Mouse (Mus musculus): ENCODE data around the gene Setdb2. TPM values are rescaled to one million over a fixed set of nuclear protein-coding genes. Genes with fewer than 3 reads are reported as not detected.

Gene Setdb2
- polyA plus RNA-seq, 1 experiment from 2014 or later, result 13.4 TPM

DNA sequence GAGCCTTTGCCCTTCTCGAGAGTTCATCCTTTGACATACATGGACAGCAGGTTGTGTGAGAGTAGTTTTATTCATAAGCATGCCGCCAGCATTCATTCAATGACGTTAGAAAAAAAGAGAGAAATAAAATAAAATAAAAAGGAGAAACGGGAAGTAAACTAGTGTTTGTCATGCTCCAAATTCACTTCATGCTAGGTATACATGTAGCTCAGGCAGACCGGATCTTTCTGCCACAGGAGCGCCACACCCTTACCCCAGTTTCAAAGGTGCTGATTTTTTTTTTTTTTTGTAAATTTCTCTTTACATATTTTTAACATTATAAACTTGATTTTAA is 755 bp upstream of the Setdb2 start:
- H3K9me3 ChIP-seq (ENCODE audit: control insufficient read depth, low read length), result no peaks in the 10 kb centered on the region
- 10% methylated on average over 6 of the region's 6 CpGs for WGBS
- H3K27ac ChIP-seq (ENCODE audit: low read depth, low read length), result peak overlapping the region; percentile 93
- no peaks in the 10 kb centered on the region for H3K36me3 ChIP-seq (ENCODE audit: control insufficient read depth, insufficient read depth, low read length)
- ATAC-seq (replicated peaks; ENCODE audit: low FRiP score) (no peak), DNase-seq (ENCODE audit: low spot score) (no peak)
- H3K9ac ChIP-seq (ENCODE audit: low read depth, low read length), result peak overlapping the region; percentile 92
- peaks cover 7% of the 10 kb centered on the region for H3K4me1 ChIP-seq (replicated peaks; ENCODE audit: control insufficient read depth, insufficient read depth, low read length)
- no peaks in the 10 kb centered on the region for H3K27me3 ChIP-seq (replicated peaks; ENCODE audit: control insufficient read depth, insufficient read depth, low read length)
- peak overlapping the region; percentile 73 for H3K4me2 ChIP-seq
- H3K4me3 ChIP-seq (ENCODE audit: low read depth, low read length), result peak overlapping the region; percentile 89

DNA sequence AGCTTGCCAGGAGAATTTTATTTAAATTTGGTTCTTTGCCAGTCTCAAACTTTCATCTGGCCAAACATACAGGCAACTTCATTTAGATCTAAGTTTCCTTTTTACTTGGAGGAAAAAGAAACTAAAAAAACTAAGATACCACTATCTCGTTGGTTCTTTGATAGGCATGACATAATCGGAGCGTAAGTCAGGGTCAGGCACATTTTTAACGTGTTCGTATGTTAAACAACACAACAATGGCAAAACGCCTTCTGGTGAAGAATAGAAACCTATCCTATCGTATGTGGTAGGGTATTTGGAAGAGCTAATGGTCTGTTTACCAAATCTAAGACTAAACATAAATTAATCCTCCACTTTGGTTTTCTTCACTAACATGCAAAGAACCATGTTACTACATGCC is 645 bp downstream of the Setdb2 start:
- Histone ChIP-seq H3K4me2 (peak overlapping the region; percentile 73), H3K4me1 (replicated peaks; ENCODE audit: control insufficient read depth, insufficient read depth, low read length) (peaks cover 7% of the 10 kb centered on the region), H3K9me3 (ENCODE audit: control insufficient read depth, low read length) (no peaks in the 10 kb centered on the region), H3K27me3 (replicated peaks; ENCODE audit: control insufficient read depth, insufficient read depth, low read length) (no peaks in the 10 kb centered on the region), H3K4me3 (ENCODE audit: low read depth, low read length) (peak overlapping the region; percentile 89), H3K27ac (ENCODE audit: low read depth, low read length) (peak overlapping the region; percentile 76; the same call in 1 of the 2 replicates), H3K36me3 (ENCODE audit: control insufficient read depth, insufficient read depth, low read length) (no peaks in the 10 kb centered on the region; the same call in 1 of the 2 replicates), H3K9ac (ENCODE audit: low read depth, low read length) (peak overlapping the region; percentile 92)
- ATAC-seq (replicated peaks; ENCODE audit: low FRiP score), result no peak
- no peak for DNase-seq (ENCODE audit: low spot score)
- 18% methylated on average over 7 of the region's 7 CpGs for WGBS

DNA sequence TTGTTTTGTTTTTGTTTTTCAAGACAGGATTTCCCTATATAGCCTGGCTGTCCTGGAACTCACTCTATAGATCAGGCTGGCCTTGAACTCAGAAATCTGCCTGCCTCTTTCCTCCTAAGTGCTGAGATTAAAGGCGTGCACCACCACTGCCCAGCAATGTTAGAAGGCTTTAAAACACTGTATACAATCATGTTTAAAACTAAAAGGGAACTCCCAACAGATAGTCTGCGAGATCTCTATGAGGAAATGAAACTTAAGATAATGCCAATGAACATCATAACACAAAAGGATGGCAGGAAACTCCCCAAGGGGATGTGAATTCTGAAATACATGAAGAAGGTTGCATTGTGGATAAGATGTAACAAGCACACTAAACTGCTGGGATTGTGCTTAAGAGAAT is 2.2 kb downstream of the Setdb2 start:
- H3K9me3 ChIP-seq (ENCODE audit: control insufficient read depth, low read length), result no peaks in the 10 kb centered on the region
- no peak overlapping the region for H3K27ac ChIP-seq (ENCODE audit: low read depth, low read length)
- H3K36me3 ChIP-seq (ENCODE audit: control insufficient read depth, insufficient read depth, low read length), result no peaks in the 10 kb centered on the region; the same call in 1 of the 2 replicates
- no peak overlapping the region for H3K4me3 ChIP-seq (ENCODE audit: low read depth, low read length)
- H3K4me2 ChIP-seq, result peak overlapping the region; percentile 73; the same call in 1 of the 2 replicates
- ATAC-seq (replicated peaks; ENCODE audit: low FRiP score), result no peak
- H3K27me3 ChIP-seq (replicated peaks; ENCODE audit: control insufficient read depth, insufficient read depth, low read length), result no peaks in the 10 kb centered on the region
- no peak for DNase-seq (ENCODE audit: low spot score)
- no peak overlapping the region for H3K9ac ChIP-seq (ENCODE audit: low read depth, low read length)
- 66% methylated on average over 2 of the region's 2 CpGs for whole genome bisulfite sequencing
- H3K4me1 ChIP-seq (replicated peaks; ENCODE audit: control insufficient read depth, insufficient read depth, low read length), result peaks cover 7% of the 10 kb centered on the region

DNA sequence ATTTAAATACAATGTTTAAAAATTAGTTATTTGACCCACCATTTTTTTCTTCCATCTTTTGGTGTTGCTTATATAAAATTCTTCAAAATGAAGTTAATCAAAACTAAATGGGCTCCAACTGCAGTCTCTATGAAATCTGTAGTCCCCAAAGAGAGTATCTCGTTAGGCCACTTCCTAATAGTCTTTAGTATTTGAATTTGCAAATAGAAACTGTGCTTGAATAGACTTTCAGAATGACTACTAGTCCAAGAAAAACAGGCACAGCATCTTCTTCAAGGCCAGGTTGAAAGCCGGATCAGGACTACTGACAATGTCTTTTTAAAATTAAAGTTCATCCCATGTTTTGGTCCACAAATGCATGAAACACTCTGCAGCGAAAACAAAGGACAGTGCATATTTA is 3.3 kb downstream of the Setdb2 start:
- Histone ChIP-seq H3K27me3 (replicated peaks; ENCODE audit: control insufficient read depth, insufficient read depth, low read length) (no peaks in the 10 kb centered on the region), H3K4me1 (replicated peaks; ENCODE audit: control insufficient read depth, insufficient read depth, low read length) (peaks cover 7% of the 10 kb centered on the region), H3K4me3 (ENCODE audit: low read depth, low read length) (no peak overlapping the region), H3K9ac (ENCODE audit: low read depth, low read length) (no peak overlapping the region), H3K36me3 (ENCODE audit: control insufficient read depth, insufficient read depth, low read length) (no peaks in the 10 kb centered on the region; the same call in 1 of the 2 replicates), H3K4me2 (no peak overlapping the region), H3K9me3 (ENCODE audit: control insufficient read depth, low read length) (no peaks in the 10 kb centered on the region), H3K27ac (ENCODE audit: low read depth, low read length) (no peak overlapping the region)
- no peak for ATAC-seq (replicated peaks; ENCODE audit: low FRiP score)
- 90% methylated on average over 3 of the region's 3 CpGs for WGBS
- no peak for DNase-seq (ENCODE audit: low spot score)

DNA sequence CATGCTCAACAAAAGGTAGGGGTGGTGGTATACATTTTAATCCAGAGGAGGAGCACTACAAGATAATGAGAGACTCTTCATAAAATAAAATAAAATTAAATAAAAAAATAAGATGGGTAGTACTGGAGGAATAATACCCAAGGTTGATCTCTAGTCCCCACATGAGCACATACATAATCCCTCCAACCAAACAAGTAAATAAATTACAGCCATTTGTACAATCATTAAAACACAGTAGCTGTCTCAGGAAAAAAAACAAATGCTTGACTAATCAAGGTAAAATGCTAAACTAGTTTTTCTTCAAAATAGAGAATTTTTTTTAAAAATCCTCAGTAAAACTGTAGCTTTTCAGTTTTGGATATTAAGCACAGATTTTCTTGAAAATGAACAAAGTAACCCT is 5.5 kb downstream of the Setdb2 start:
- Histone ChIP-seq H3K27me3 (replicated peaks; ENCODE audit: control insufficient read depth, insufficient read depth, low read length) (no peaks in the 10 kb centered on the region), H3K4me1 (replicated peaks; ENCODE audit: control insufficient read depth, insufficient read depth, low read length) (peaks cover 7% of the 10 kb centered on the region), H3K27ac (ENCODE audit: low read depth, low read length) (no peak overlapping the region), H3K4me2 (no peak overlapping the region), H3K9me3 (ENCODE audit: control insufficient read depth, low read length) (no peaks in the 10 kb centered on the region), H3K4me3 (ENCODE audit: low read depth, low read length) (no peak overlapping the region), H3K36me3 (ENCODE audit: control insufficient read depth, insufficient read depth, low read length) (no peaks in the 10 kb centered on the region; the same call in 1 of the 2 replicates), H3K9ac (ENCODE audit: low read depth, low read length) (no peak overlapping the region)
- ATAC-seq (replicated peaks; ENCODE audit: low FRiP score) (no peak), DNase-seq (ENCODE audit: low spot score) (no peak)

DNA sequence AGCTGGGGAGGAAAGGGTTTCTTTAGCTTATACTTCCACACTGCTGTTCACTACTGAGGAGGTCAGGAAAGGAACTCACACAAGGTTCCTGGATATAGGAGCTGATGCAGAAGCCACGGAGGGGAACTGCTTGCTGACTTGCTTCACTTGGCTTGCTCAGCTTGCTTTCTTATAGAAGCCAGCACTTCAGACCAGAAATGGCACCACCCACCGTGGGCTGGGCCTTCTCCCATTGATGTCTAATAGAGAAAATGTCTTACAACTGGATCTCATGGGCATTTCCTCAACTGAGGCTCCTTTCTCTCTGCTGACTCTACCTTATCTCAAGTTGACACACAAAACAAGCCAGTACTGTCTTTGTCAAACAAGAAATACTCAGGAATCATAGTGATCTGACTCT is 6.8 kb downstream of the Setdb2 start:
- Histone ChIP-seq H3K4me1 (replicated peaks; ENCODE audit: control insufficient read depth, insufficient read depth, low read length) (no peaks in the 10 kb centered on the region; the same call in 1 of the 2 replicates), H3K27me3 (replicated peaks; ENCODE audit: control insufficient read depth, insufficient read depth, low read length) (no peaks in the 10 kb centered on the region), H3K4me3 (ENCODE audit: low read depth, low read length) (no peak overlapping the region), H3K27ac (ENCODE audit: low read depth, low read length) (no peak overlapping the region), H3K9me3 (ENCODE audit: control insufficient read depth, low read length) (no peaks in the 10 kb centered on the region), H3K4me2 (no peak overlapping the region), H3K9ac (ENCODE audit: low read depth, low read length) (no peak overlapping the region), H3K36me3 (ENCODE audit: control insufficient read depth, insufficient read depth, low read length) (no peaks in the 10 kb centered on the region; the same call in 1 of the 2 replicates)
- no peak for ATAC-seq (replicated peaks; ENCODE audit: low FRiP score)
- DNase-seq (ENCODE audit: low spot score), result no peak
- WGBS, result 67% methylated on average over 2 of the region's 2 CpGs

DNA sequence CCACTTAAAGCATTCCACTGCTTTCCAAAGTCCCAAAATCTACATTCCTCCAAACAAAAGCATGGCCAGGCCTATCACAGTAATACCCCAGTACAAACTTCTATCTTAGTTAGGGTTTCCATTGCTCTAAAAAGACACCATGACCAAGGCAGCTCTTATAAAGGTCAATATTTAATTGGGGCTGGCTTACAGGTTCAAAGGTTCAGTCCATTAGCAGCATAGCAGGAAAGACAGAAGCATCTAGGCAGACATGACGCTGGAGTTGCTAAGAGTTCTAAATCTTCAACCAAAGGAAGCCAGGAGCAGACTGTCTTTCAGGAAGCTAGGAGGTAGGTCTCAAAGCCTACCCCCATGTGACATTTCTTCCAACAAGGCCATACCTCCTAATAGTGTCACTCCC is 10.1 kb downstream of the Setdb2 start:
- H3K4me2 ChIP-seq, result no peak overlapping the region
- 85% methylated on average over 1 of the region's 1 CpGs for WGBS
- no peak overlapping the region for H3K4me3 ChIP-seq (ENCODE audit: low read depth, low read length)
- H3K27ac ChIP-seq (ENCODE audit: low read depth, low read length), result no peak overlapping the region
- no peaks in the 10 kb centered on the region for H3K27me3 ChIP-seq (replicated peaks; ENCODE audit: control insufficient read depth, insufficient read depth, low read length)
- H3K9me3 ChIP-seq (ENCODE audit: control insufficient read depth, low read length), result no peaks in the 10 kb centered on the region
- peaks cover 2% of the 10 kb centered on the region; the same call in 1 of the 2 replicates for H3K36me3 ChIP-seq (ENCODE audit: control insufficient read depth, insufficient read depth, low read length)
- no peaks in the 10 kb centered on the region for H3K4me1 ChIP-seq (replicated peaks; ENCODE audit: control insufficient read depth, insufficient read depth, low read length)
- H3K9ac ChIP-seq (ENCODE audit: low read depth, low read length), result no peak overlapping the region
- DNase-seq (ENCODE audit: low spot score), result no peak
- ATAC-seq (replicated peaks; ENCODE audit: low FRiP score), result no peak

DNA sequence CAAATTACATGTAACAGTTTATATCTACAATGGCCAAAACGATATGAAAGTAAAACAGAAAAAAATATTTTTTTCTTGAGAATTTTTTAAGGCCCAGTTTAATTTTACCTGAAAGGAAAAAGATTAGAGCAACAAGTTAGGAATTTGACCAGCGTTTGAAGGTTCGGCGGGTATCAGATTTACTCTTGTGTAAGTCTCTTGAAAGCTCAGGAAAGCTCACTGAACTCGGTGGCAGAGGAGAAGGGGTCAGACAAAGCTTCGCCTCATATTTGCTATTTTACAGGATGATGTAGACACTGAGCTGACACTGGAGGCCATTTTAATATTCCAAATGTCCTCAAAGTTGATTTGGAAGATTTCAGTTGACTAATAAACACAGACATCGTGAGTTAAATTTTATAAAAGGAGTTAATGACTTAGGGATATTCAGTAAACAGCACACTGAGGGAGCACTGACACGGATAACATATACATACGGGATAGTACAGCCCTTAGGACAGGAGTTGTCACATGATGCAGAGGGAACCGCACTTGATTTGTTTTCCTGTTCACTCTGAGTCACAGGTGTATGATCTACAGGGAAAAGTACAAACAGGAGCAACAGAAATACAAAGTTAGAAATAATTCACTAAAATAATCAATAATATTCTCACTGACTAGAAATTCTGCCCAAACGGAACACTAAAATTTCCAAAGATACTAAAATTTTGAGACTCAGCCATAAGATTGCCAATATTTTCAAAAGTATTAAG is 17.6 kb downstream of the Setdb2 start:
- Histone ChIP-seq H3K27ac (ENCODE audit: low read depth, low read length) (no peak overlapping the region), H3K4me2 (no peak overlapping the region), H3K27me3 (replicated peaks; ENCODE audit: control insufficient read depth, insufficient read depth, low read length) (no peaks in the 10 kb centered on the region), H3K4me3 (ENCODE audit: low read depth, low read length) (no peak overlapping the region), H3K36me3 (ENCODE audit: control insufficient read depth, insufficient read depth, low read length) (peaks cover 5% of the 10 kb centered on the region; the same call in 1 of the 2 replicates), H3K9ac (ENCODE audit: low read depth, low read length) (no peak overlapping the region), H3K9me3 (ENCODE audit: control insufficient read depth, low read length) (no peaks in the 10 kb centered on the region), H3K4me1 (replicated peaks; ENCODE audit: control insufficient read depth, insufficient read depth, low read length) (no peaks in the 10 kb centered on the region)
- ATAC-seq (replicated peaks; ENCODE audit: low FRiP score), result no peak
- no peak for DNase-seq (ENCODE audit: low spot score)
- 84% methylated on average over 11 of the region's 11 CpGs for WGBS

DNA sequence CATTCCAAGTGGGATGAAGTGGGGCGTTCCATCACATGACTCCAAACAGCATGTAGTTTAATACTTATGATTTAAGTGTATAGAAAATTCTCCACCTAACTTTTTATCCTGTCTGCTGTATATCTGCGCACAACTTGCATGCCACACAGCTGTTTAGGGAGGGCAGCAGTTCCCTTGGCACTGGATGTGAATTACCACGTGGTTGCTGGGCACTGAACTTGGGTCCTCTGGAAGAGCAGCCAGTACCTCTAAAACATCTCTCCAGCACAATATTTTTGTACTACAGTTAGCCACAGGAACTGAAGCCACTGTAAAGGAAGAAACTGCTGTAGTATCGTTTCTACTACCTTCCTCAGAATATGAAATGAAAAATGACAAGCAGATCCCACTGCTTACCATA is 22.5 kb downstream of the Setdb2 start:
- 88% methylated on average over 4 of the region's 4 CpGs for WGBS
- H3K4me1 ChIP-seq (replicated peaks; ENCODE audit: control insufficient read depth, insufficient read depth, low read length), result no peaks in the 10 kb centered on the region
- no peaks in the 10 kb centered on the region for H3K9me3 ChIP-seq (ENCODE audit: control insufficient read depth, low read length)
- H3K36me3 ChIP-seq (ENCODE audit: control insufficient read depth, insufficient read depth, low read length), result peaks cover 5% of the 10 kb centered on the region; the same call in 1 of the 2 replicates
- H3K4me2 ChIP-seq, result no peak overlapping the region
- H3K4me3 ChIP-seq (ENCODE audit: low read depth, low read length), result no peak overlapping the region
- H3K9ac ChIP-seq (ENCODE audit: low read depth, low read length), result no peak overlapping the region
- ATAC-seq (replicated peaks; ENCODE audit: low FRiP score), result no peak
- DNase-seq (ENCODE audit: low spot score), result no peak
- no peak overlapping the region for H3K27ac ChIP-seq (ENCODE audit: low read depth, low read length)
- no peaks in the 10 kb centered on the region for H3K27me3 ChIP-seq (replicated peaks; ENCODE audit: control insufficient read depth, insufficient read depth, low read length)

All from liver, embryonic 11.5 days (tissue).